Mouse (Mus musculus): Measurements from ENCODE around the gene Zmym6. TPM values are rescaled to one million over a fixed set of nuclear protein-coding genes. Genes with fewer than 3 reads are reported as not detected.
A peak's percentile ranks its signal among the peaks of the same experiment; 100 is the strongest.

Gene Zmym6
- total RNA-seq (2012; rRNA removed), result 18.1 and 18.2 TPM in 2 replicates

DNA sequence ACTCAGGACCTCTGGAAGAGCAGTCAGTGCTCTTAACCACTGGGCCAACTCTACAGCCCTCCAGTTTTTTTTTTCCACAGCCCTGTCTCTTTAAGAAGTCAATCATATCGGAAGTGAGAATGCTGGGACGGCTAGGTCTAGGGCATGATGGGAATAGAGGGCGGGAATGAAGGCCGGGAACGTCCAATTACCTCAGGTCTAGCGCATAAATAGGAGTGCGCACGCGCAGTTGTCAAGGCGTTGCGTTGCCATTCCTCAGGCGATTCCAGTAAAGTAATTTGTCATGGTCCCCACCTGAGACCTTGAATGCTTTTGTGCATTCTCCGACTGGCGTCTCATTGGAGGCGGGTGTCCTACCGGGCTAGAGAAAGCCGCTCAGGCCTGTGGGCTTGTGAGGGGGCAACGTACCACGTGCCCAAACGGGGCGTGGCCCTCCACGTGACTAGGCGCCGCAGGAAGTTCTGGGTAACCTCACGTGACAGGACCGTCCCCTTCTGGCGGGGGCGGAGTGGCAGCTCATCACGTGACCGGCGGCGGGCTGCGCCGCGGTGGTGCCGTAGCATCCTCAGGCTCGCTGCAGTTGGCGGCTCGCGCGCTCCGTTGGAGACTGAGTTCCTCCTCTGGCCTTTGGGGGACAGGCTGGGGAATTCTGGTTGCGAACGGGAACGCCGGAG lies at the start of gene Zmym6:
Gene Zmym6, plus strand, starts transcription at position 509 of the 674 bp plus-strand sequence.
- peak within 1 kb of the TSS; percentile 87 for H3K9ac ChIP-seq (ENCODE audit: insufficient read depth, low read depth, low read length, poor library complexity, severe bottlenecking)
- DNase-seq (ENCODE audit: low read depth, low spot score), result peak; percentile 94
- peak within 1 kb of the TSS; percentile 86 for H3K27ac ChIP-seq (ENCODE audit: insufficient read depth, low read depth, low read length, poor library complexity, severe bottlenecking)
- H3K4me1 ChIP-seq (ENCODE audit: control insufficient read depth in 2 of 2, insufficient read depth in 2 of 2, low read length in 2 of 2, poor library complexity in 1 of 2), result peaks cover 2 to 3% of the 10 kb centered on the region in 2 experiments; a peak in 2 of 4 replicates
- H3K9me3 ChIP-seq (ENCODE audit: control insufficient read depth, insufficient read depth, low read depth, low read length), result no peaks in the 10 kb centered on the region
- peak within 1 kb of the TSS; percentile 75 to 81 for H3K4me3 ChIP-seq (ENCODE audit: insufficient read depth in 1 of 2, low read depth in 1 of 2, low read length in 2 of 2, poor library complexity in 1 of 2, severe bottlenecking in 1 of 2)
- in situ Hi-C loops (cut with MboI; ENCODE audit: low sequenced_read_pairs in 2 of 2, unreplicated experiment in 2 of 2), result loop anchor here in 1 of 2 experiments (10.0 kb wide), 1 partner anchor 238 kb away; the partner anchor contains the start of gene Gja4
- TF ChIP-seq MAFK (IDR thresholded peaks at IDR 0.05; ENCODE audit: insufficient read depth, low read depth, low read length) (no peak), ZNF384 (IDR thresholded peaks at IDR 0.05; ENCODE audit: low read depth, low read length) (peak; percentile 61; the same call in 1 of the 2 replicates), HCFC1 (IDR thresholded peaks at IDR 0.05; ENCODE audit: borderline replicate concordance, insufficient read depth, low read length) (peak; percentile 75)
- no peaks in the 10 kb centered on the region for H3K36me3 ChIP-seq (ENCODE audit: control insufficient read depth, insufficient read depth, low read length, poor library complexity, severe bottlenecking)

DNA sequence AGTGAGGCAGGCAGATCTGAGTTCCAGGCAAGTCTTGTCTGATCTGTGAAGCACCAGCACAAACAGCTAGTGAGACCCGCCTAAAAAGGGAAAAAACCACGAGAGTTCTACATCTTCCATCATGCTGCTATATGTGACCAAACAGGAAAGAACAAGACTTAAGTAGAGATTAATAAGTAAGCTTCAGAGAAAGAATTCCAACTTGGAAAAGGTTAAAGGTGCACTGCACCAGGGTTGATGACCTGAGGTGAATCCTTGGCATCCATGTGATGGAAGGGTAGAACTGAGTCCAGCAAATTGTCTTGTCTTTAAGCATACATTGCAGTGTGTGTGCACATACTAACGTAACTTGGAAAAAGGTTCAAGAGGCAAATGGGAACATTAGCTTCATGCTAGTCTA lies 40.0 kb upstream of the Zmym6 start:
- TF ChIP-seq CHD2 (IDR thresholded peaks at IDR 0.05; ENCODE audit: low read depth, low read length) (no peak), ZC3H11A (IDR thresholded peaks at IDR 0.05; ENCODE audit: borderline replicate concordance, low read depth, low read length) (no peak), MAFK (IDR thresholded peaks at IDR 0.05; ENCODE audit: insufficient read depth, low read depth, low read length) (no peak), ZNF384 (IDR thresholded peaks at IDR 0.05; ENCODE audit: low read depth, low read length) (no peak), HCFC1 (IDR thresholded peaks at IDR 0.05; ENCODE audit: borderline replicate concordance, insufficient read depth, low read length) (no peak)
- Histone ChIP-seq H3K36me3 (ENCODE audit: control insufficient read depth, insufficient read depth, low read length, poor library complexity, severe bottlenecking) (peaks cover 36% of the 10 kb centered on the region), H3K27ac (ENCODE audit: insufficient read depth, low read depth, low read length, poor library complexity, severe bottlenecking) (no peak overlapping the region), H3K9ac (ENCODE audit: insufficient read depth, low read depth, low read length, poor library complexity, severe bottlenecking) (no peak overlapping the region), H3K4me3 (ENCODE audit: insufficient read depth in 1 of 2, low read depth in 1 of 2, low read length in 2 of 2, poor library complexity in 1 of 2, severe bottlenecking in 1 of 2) (no peak overlapping the region), H3K4me1 (ENCODE audit: control insufficient read depth in 2 of 2, insufficient read depth in 2 of 2, low read length in 2 of 2, poor library complexity in 1 of 2) (peaks cover 0 to 2% of the 10 kb centered on the region in 2 experiments; a peak in 1 of 4 replicates), H3K9me3 (ENCODE audit: control insufficient read depth, insufficient read depth, low read depth, low read length) (no peaks in the 10 kb centered on the region)
- DNase-seq (ENCODE audit: low read depth, low spot score), result no peak
- in situ Hi-C loops (cut with MboI; ENCODE audit: low sequenced_read_pairs in 2 of 2, unreplicated experiment in 2 of 2), result no loop called here

DNA sequence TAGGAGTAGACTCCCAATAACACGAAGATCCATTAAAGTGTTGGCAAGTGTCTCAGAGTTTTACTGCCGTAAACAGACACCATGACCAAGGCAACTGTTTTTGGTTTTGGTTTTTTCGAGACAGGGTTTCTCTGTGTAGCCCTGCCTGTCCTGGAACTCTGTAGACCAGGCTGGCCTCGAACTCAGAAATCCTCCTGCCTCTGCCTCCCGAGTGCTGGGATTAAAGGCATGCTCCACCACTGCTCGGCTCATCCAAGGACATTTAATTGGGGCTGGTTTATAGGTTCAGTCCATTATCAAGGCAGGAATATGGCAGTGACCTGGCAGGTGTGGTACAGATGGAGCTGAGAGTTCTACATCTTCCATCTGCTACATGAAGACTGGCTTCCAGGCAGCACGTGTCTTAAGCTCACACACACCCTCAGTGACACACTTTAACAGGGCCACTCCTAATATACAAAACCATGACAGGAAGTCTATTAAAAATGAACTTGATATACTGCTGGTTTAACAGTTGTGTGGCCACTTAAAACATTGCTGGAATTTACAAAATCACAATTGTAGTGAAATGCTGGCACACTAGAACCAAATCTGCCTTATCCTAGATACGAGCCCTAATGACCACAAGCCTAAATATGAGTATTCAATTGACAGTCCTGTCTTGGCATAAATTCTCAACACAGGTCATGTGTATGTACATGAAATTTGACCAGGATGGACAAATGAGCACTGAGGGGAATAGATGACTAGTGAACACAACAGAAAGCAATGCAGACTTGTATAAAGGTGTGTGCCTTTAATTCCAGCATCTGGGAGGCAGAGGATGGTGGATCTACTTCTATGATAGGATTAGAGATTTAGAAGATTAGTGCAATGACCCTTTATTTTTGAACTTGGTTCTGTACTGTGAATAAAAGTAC lies 39.0 kb upstream of the Zmym6 start:
- TF ChIP-seq ZC3H11A (IDR thresholded peaks at IDR 0.05; ENCODE audit: borderline replicate concordance, low read depth, low read length), result no peak
- TF ChIP-seq CHD2 (IDR thresholded peaks at IDR 0.05; ENCODE audit: low read depth, low read length), result peak; percentile 67; the same call in 1 of the 2 replicates
- Histone ChIP-seq H3K36me3 (ENCODE audit: control insufficient read depth, insufficient read depth, low read length, poor library complexity, severe bottlenecking) (peaks cover 28% of the 10 kb centered on the region), H3K27ac (ENCODE audit: insufficient read depth, low read depth, low read length, poor library complexity, severe bottlenecking) (no peak overlapping the region), H3K9me3 (ENCODE audit: control insufficient read depth, insufficient read depth, low read depth, low read length) (no peaks in the 10 kb centered on the region), H3K9ac (ENCODE audit: insufficient read depth, low read depth, low read length, poor library complexity, severe bottlenecking) (no peak overlapping the region), H3K4me3 (ENCODE audit: insufficient read depth in 1 of 2, low read depth in 1 of 2, low read length in 2 of 2, poor library complexity in 1 of 2, severe bottlenecking in 1 of 2) (no peak overlapping the region), H3K4me1 (ENCODE audit: control insufficient read depth in 2 of 2, insufficient read depth in 2 of 2, low read length in 2 of 2, poor library complexity in 1 of 2) (no peaks in the 10 kb centered on the region)
- no peak for DNase-seq (ENCODE audit: low read depth, low spot score)
- in situ Hi-C loops (cut with MboI; ENCODE audit: low sequenced_read_pairs in 2 of 2, unreplicated experiment in 2 of 2), result no loop called here

DNA sequence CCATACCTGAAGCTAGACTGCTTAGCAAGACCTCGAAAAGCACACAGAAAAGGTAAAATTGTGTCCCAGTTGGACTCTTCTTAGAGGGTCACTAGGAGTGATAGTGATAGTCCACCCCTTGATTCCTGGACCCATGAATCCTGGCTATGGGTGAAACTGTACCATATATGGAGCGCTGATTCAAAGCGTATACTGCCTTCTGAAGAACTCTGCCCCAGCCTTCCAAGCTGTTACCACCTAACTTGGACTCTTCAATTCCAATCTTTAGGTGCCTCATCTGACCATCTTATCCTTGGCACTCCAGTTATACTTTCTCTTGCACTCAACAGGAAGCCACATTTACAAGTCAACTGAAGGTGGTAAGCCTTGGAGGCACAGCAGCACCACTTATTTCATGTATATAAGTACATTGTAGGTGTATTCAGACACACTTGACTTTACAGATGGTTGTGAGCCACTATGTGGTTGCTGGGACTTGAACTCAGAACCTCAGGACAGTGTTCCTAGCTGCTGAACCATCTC lies 38.3 kb upstream of the Zmym6 start:
- TF ChIP-seq CHD2 (IDR thresholded peaks at IDR 0.05; ENCODE audit: low read depth, low read length), result 0 out of 2 replicates have a peak, but pooled peaks have one; percentile 3
- TF ChIP-seq MAFK (IDR thresholded peaks at IDR 0.05; ENCODE audit: insufficient read depth, low read depth, low read length), result no peak
- in situ Hi-C loops (cut with MboI; ENCODE audit: low sequenced_read_pairs in 2 of 2, unreplicated experiment in 2 of 2), result no loop called here
- Histone ChIP-seq H3K4me1 (ENCODE audit: control insufficient read depth in 2 of 2, insufficient read depth in 2 of 2, low read length in 2 of 2, poor library complexity in 1 of 2) (no peaks in the 10 kb centered on the region), H3K36me3 (ENCODE audit: control insufficient read depth, insufficient read depth, low read length, poor library complexity, severe bottlenecking) (peaks cover 24% of the 10 kb centered on the region), H3K4me3 (ENCODE audit: insufficient read depth in 1 of 2, low read depth in 1 of 2, low read length in 2 of 2, poor library complexity in 1 of 2, severe bottlenecking in 1 of 2) (no peak overlapping the region), H3K9me3 (ENCODE audit: control insufficient read depth, insufficient read depth, low read depth, low read length) (no peaks in the 10 kb centered on the region), H3K9ac (ENCODE audit: insufficient read depth, low read depth, low read length, poor library complexity, severe bottlenecking) (no peak overlapping the region), H3K27ac (ENCODE audit: insufficient read depth, low read depth, low read length, poor library complexity, severe bottlenecking) (no peak overlapping the region)
- no peak for DNase-seq (ENCODE audit: low read depth, low spot score)
